Mouse (Mus musculus) heart, embryonic 14.5 days (tissue): ENCODE data around the gene Slc43a2. TPM values are rescaled to one million over a fixed set of nuclear protein-coding genes. Genes with fewer than 3 reads are reported as not detected.

Experiments
- ATAC-seq: fragments of 200-750 bp; cut with Nextera tagmentation; 2 replicates; pipeline ENCODE4 v1.8.0; 2017; ENCODE audit warnings: low read depth, moderate TSS enrichment; ENCODE audit not compliant: insufficient number of reproducible peaks, insufficient read depth, low FRiP score
- H3K27ac ChIP-seq, 2 experiments: fragments of 200-500 bp in 1 of 2; fragments of 300-500 bp in 1 of 2; sonication (generic) in 1 of 2; replicated peaks in 1 of 2; 2 replicates each; pipeline ENCODE4 v1.5.1; 2012 to 2014; ENCODE audit warnings: low read depth in 2 of 2, low read length in 2 of 2, control low read depth in 1 of 2, mild to moderate bottlenecking in 1 of 2, mixed read lengths in 1 of 2; ENCODE audit not compliant: control insufficient read depth in 1 of 2, insufficient read depth in 1 of 2
- H3K27me3 ChIP-seq: fragments of 300-500 bp; sonication (generic); 2 replicates; pipeline ENCODE4 v1.6.1; 2014; ENCODE audit warnings: mild to moderate bottlenecking, low read length, control low read depth; ENCODE audit not compliant: control insufficient read depth, insufficient read depth
- H3K36me3 ChIP-seq: fragments of 300-500 bp; sonication (generic); 2 replicates; pipeline ENCODE4 v1.6.1; 2014; ENCODE audit warnings: mild to moderate bottlenecking, control low read depth, low read length, mixed read lengths; ENCODE audit not compliant: control insufficient read depth, insufficient read depth
- H3K4me1 ChIP-seq, 2 experiments: fragments of 200-500 bp in 1 of 2; fragments of 300-500 bp in 1 of 2; sonication (generic) in 1 of 2; 2 replicates each; pipeline ENCODE4 v1.6.1; 2012 to 2014; ENCODE audit warnings: low read length in 2 of 2, control low read depth in 1 of 2, mixed read lengths in 1 of 2; ENCODE audit not compliant: control insufficient read depth in 2 of 2, insufficient read depth in 2 of 2
- H3K4me2 ChIP-seq: fragments of 300-500 bp; sonication (generic); 2 replicates; pipeline ENCODE4 v1.6.1; 2014; ENCODE audit warnings: mild to moderate bottlenecking, low read length
- H3K4me3 ChIP-seq, 2 experiments: fragments of 200-500 bp in 1 of 2; fragments of 300-500 bp in 1 of 2; sonication (generic) in 1 of 2; 2 replicates each; pipeline ENCODE4 v1.5.1; 2012 to 2014; ENCODE audit warnings: low read length in 2 of 2, mild to moderate bottlenecking in 2 of 2, control low read depth in 1 of 2, low read depth in 1 of 2, moderate library complexity in 1 of 2; ENCODE audit not compliant: control insufficient read depth in 1 of 2, insufficient read depth in 1 of 2
- H3K9ac ChIP-seq: fragments of 300-500 bp; sonication (generic); 2 replicates; pipeline ENCODE4 v1.6.1; 2014; ENCODE audit warnings: mild to moderate bottlenecking, low read length
- H3K9me3 ChIP-seq: fragments of 300-500 bp; sonication (generic); 2 replicates; pipeline ENCODE4 v1.6.1; 2016; ENCODE audit warnings: low read length, control low read depth; ENCODE audit not compliant: control insufficient read depth
- WGBS: fragments of 180-500 bp; shearing (Covaris S2); extraction: QIAGEN DNeasy Blood & Tissue Kit; methylation state at CpG from one replicate; pipeline ENCODE4 v1.1.7; 2014; 5-methylcytosine and 5-hydroxymethylcytosine counted together
- polyA plus RNA-seq: library from polyadenylated mRNA; unstranded; fragments of >200 nt; fragmentation: Nextera tagmentation; extraction: Ambion mirVana; gene quantifications from 2 replicates; pipeline ENCODE4 v1.2.1, GENCODE M21; 2014

Gene Slc43a2
- polyA plus RNA-seq, 1 experiment from 2014 or later: 1.9 TPM

DNA sequence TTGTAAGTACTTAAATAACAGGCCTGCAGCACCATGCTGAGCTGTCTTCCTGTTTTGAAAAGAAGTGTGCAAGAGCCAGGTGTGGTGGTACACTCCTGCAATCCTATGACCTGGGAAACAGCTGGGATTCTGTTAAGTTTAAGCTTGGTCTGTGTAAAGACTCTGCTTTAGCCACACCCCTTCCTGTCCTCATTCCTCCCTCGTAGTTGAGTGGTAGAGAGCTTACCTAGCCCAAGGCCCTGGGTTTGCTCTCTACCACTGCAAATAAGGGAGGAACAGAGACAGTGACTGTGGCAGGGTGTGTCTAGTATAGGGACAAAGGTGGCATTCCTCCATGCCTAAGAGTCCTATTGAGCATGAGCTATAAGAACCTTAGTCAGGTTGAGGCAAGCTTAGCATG is 73.8 kb downstream of the Slc43a2 start:
- ATAC-seq: no peak
- WGBS: 31% methylated on average over 1 of the region's 1 CpGs
- H3K4me3 ChIP-seq: no peak overlapping the region
- no peak overlapping the region for H3K9ac ChIP-seq
- peaks cover 91% of the 10 kb centered on the region for H3K36me3 ChIP-seq
- H3K4me2 ChIP-seq: no peak overlapping the region
- no peak overlapping the region for H3K27ac ChIP-seq
- H3K27me3 ChIP-seq: no peaks in the 10 kb centered on the region
- H3K9me3 ChIP-seq: no peaks in the 10 kb centered on the region
- H3K4me1 ChIP-seq: no peaks in the 10 kb centered on the region

DNA sequence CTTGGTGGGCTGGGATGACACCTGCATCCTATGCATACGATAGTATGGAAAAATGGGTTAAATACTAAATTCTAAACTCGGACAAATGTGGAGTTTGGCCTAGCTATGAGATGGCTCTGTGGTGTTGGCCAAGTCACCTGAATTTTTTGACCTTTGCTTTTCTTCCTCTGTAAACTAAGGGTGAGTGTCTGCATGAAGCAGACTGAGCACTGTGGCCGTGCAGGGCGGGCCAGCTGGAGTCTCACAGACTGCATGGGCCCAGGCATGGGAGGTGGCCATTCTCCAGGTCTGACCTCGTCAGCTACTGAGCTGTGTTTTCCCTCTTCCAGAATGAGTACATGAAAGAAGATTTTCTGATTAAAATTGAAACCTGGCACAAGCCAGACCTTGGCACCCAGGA is 77.3 kb downstream of the Slc43a2 start:
- H3K9me3 ChIP-seq: no peaks in the 10 kb centered on the region
- H3K9ac ChIP-seq: no peak overlapping the region
- ATAC-seq: no peak
- no peaks in the 10 kb centered on the region for H3K4me1 ChIP-seq
- no peaks in the 10 kb centered on the region for H3K27me3 ChIP-seq
- no peak overlapping the region for H3K4me3 ChIP-seq
- 88% methylated on average over 5 of the region's 5 CpGs for WGBS
- H3K4me2 ChIP-seq: no peak overlapping the region
- peaks cover 92% of the 10 kb centered on the region for H3K36me3 ChIP-seq
- no peak overlapping the region for H3K27ac ChIP-seq

DNA sequence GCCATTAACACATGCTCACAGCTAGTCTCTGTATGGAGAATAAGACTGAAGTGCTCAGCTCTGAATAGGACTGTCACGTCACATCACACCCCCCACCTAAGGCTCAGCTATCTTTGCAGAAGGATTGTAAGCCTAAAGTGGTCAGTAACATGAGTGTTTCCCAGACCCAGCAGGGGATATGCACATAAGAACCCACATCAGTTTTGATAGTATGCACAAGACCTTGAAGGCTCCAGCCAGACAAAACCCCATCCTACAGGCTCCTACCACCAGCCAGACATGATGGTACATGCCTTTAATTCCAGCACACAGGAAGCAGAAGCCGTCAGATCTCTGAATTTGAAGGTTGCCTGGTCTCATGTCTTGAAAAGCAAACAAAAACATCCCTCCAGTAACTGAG is 78.5 kb downstream of the Slc43a2 start:
- WGBS: 67% methylated on average over 2 of the region's 2 CpGs
- no peak overlapping the region for H3K4me2 ChIP-seq
- no peaks in the 10 kb centered on the region for H3K9me3 ChIP-seq
- H3K4me1 ChIP-seq: no peaks in the 10 kb centered on the region
- H3K9ac ChIP-seq: no peak overlapping the region
- peaks cover 91% of the 10 kb centered on the region for H3K36me3 ChIP-seq
- no peak for ATAC-seq
- H3K4me3 ChIP-seq: no peak overlapping the region
- no peaks in the 10 kb centered on the region for H3K27me3 ChIP-seq
- H3K27ac ChIP-seq: no peak overlapping the region

DNA sequence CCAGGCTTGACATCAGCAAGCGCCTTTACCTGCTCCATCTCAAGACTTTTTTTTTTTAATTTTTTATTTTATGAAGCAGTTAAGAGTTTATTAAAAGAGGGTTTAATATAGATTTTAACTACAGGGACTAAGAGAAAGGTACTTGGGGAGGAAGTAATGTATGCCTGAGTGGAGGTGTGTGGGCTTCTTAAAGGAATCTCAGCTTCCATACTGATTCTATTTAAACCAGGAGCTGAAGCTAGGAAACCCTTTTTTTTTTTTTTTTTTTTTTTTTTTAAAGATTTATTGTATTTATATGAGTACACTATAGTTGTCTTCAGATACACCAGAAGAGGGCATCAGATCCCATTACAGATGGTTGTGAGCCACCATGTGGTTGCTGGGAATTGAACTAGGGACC is 83.3 kb downstream of the Slc43a2 start:
- WGBS: 100% methylated on average over 1 of the region's 1 CpGs
- Histone ChIP-seq H3K4me2 (no peak overlapping the region), H3K36me3 (peaks cover 88% of the 10 kb centered on the region), H3K9ac (no peak overlapping the region), H3K27ac (no peak overlapping the region), H3K9me3 (no peaks in the 10 kb centered on the region), H3K4me1 (no peaks in the 10 kb centered on the region), H3K27me3 (no peaks in the 10 kb centered on the region), H3K4me3 (no peak overlapping the region)
- ATAC-seq: no peak

DNA sequence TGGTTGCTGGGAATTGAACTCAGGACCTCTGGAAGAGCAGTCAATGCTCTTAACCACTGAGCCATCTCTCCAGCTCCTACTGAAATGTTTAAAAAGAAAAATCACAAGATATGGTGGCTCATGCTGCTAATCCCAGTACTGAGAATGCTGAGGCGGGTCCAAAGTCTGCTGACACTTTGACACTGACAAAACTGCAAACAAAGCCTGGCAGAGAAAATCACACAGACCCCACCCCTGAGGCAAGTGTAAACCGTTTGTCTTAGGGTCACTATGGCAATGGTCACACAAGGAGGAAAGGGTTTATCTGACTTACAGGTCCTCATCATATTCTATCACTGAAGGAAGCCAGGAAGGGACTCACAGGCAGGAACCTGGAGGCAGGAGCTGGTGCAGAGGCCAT is 84.1 kb downstream of the Slc43a2 start:
- Histone ChIP-seq H3K9ac (no peak overlapping the region), H3K27ac (no peak overlapping the region), H3K27me3 (no peaks in the 10 kb centered on the region), H3K9me3 (no peaks in the 10 kb centered on the region), H3K36me3 (peaks cover 88% of the 10 kb centered on the region), H3K4me2 (no peak overlapping the region), H3K4me3 (no peak overlapping the region), H3K4me1 (peaks cover 2 to 7% of the 10 kb centered on the region in 2 experiments; a peak in 3 of 4 replicates)
- no peak for ATAC-seq
- WGBS: 81% methylated on average over 2 of the region's 2 CpGs

DNA sequence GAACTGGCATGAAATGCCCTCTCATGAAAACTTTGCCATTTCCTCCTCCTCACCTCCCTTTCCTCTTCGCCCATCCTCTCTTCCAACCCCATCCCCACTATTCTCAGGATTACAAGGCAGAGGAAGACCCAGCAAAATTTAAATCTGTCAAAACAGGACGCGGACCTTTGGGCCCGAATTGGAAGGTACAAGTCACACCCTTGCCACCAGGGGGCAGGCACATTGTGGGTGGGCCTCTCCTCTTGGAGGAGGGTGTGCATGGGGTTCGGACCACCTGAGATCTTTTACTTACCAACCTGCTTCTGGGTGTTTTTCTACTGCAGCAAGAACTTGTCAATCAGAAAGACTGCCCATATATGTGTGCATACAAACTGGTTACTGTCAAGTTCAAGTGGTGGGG is 87.6 kb downstream of the Slc43a2 start:
- ATAC-seq: no peak
- Histone ChIP-seq H3K27me3 (no peaks in the 10 kb centered on the region), H3K36me3 (peaks cover 72% of the 10 kb centered on the region), H3K4me1 (peaks cover 12 to 29% of the 10 kb centered on the region in 2 experiments), H3K9ac (no peak overlapping the region), H3K4me3 (no peak overlapping the region), H3K4me2 (no peak overlapping the region), H3K9me3 (no peaks in the 10 kb centered on the region), H3K27ac (no peak overlapping the region)
- WGBS: 86% methylated on average over 5 of the region's 5 CpGs

DNA sequence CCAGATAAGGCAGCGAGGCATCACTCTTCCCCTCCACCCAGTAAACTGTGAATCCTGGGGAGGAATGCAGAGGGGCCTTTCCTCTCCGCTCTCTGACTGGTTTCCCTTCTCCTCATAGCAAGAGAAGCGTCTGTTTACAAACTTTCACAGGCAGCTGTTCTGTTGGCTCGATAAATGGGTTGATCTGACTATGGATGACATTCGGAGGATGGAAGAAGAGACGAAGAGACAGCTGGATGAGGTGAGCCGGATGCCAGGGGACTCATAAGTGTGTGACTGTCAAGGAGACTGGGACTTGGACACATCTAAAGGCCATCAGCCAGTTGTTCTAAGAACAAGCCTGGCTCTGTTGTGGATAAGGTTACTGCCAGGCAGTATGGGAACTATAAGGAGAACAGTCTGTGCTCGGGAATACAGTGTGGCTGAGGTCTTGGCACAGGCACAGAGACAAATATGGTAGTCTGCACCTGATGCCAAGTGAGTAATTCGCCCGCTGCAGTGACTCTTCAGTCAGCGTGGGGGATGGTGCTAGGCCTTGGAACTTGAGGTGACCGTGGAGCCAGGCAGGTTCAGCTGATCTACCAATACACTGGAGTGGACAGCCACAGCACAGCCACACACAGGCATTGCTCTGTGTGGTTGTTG is 88.8 kb downstream of the Slc43a2 start:
- H3K4me3 ChIP-seq: no peak overlapping the region
- no peaks in the 10 kb centered on the region for H3K27me3 ChIP-seq
- H3K9ac ChIP-seq: no peak overlapping the region
- no peaks in the 10 kb centered on the region for H3K9me3 ChIP-seq
- H3K4me2 ChIP-seq: no peak overlapping the region
- 0 out of 2 replicates have a peak, but pooled peaks have one; percentile 15 for ATAC-seq
- H3K27ac ChIP-seq: peak overlapping the region; percentile 1 to 62
- peaks cover 16 to 41% of the 10 kb centered on the region in 2 experiments for H3K4me1 ChIP-seq
- H3K36me3 ChIP-seq: peaks cover 66% of the 10 kb centered on the region
- WGBS: 78% methylated on average over 12 of the region's 12 CpGs

DNA sequence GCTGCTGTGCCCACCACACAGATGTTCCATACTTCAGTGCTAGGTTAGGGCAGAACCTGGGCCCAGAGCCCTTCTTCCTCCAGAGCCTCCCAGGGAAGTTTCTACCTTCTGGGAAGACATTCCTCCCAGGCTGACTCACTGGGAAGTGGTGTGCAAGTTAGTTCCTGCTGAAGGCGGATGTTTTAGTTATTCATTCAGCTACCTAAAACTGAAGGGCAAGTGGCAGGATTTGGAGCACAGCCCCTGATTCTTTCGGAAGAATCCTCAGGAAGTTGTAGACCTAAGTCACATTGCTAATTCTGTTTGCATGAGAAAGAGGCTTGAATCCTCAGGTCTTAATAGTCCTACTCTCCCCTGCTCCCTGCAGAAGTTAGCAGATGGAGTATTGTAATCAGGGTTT is 89.9 kb downstream of the Slc43a2 start:
- WGBS: 79% methylated on average over 2 of the region's 2 CpGs
- Histone ChIP-seq H3K9me3 (no peaks in the 10 kb centered on the region), H3K4me2 (no peak overlapping the region), H3K27me3 (no peaks in the 10 kb centered on the region), H3K9ac (no peak overlapping the region), H3K4me1 (peaks cover 16 to 42% of the 10 kb centered on the region in 2 experiments), H3K27ac (peak overlapping the region; percentile 53 to 62; a peak in 3 of 4 replicates), H3K36me3 (peaks cover 72% of the 10 kb centered on the region), H3K4me3 (no peak overlapping the region)
- ATAC-seq: no peak
